Mouse (Mus musculus) heart, adult 11 months (tissue): ENCODE measurements around the gene Dnah14.

Source experiments
- DNase-seq: peaks from one replicate; pipeline ENCODE4 v3.0.0; 2022

Gene Dnah14

DNA sequence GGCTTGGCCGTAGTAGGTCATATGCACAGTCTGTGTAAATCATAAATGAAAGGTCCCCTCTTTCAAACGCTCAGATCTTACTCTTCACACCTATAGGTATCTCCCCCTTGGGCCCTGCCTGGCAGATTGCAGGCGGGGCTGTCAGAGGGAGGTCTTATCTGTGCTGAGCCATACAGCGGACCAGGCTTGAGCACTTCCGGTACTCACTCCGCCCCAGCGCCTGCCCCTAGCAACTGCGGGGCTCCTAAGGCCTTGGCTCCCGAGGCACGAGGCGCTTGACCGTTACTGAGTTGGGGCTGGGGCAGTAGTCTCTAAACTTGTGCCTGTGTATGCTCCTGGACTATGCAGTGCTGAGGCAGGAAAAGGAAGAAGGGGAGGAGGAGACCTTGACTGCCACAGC, at the start of gene Dnah14:
Dnah14 (plus strand) TSS at position 238 of the 400 bp plus-strand sequence.
- peak; percentile 51 for DNase-seq

DNA sequence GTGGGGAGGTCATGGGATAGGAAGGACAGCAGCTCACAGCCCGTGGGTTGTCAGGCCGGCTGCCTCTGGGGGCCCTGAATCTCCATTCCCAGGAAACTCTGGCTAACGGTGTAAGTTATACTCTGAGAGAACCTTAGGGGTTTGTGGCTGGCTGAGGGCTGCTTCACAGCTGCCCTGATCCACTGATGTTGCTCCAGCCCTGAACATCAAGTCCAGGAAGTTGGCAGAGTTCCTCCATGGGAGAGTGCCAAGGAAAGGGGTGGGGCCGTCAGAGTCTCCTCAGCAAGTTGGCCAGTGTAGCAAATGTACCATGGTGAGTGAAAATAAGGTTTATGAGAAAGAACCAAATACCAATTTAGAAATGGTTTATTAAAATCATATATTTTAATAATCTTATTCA, 47.0 kb upstream of the Dnah14 start:
- peak; percentile 98 for DNase-seq

DNA sequence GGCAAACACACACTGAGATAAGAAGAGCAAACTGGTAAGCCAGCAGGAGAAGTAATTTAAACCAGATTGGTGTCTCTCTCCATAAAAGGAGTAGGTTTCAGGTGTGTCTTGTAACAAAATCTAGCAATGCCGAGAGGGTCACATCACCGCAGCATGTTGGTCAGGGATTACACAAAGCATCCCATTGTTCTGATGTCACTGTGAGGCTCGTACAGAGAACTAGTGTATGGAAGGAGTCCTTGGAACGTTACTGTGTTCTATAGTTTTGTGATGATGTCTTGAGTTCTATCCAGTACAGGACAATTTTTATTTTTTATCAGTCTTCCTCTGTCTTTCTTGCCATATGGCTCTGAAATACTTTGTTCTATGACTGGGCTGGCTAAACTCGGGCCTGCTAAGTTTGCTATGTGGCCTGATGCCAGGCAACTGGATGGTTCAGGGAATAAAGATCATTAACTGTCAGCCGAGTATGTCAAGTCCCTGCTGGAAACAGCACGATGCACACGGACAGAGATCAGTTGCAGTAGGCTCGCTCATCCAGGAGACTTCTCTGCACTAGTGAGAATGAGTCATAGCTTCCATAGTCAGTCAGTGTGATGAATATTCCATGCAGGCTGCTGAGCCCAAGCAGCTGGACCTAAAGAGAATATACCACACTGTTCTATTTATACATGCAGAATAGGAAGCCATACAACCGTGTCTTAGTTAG, 41.0 kb upstream of the Dnah14 start:
- no peak for DNase-seq

DNA sequence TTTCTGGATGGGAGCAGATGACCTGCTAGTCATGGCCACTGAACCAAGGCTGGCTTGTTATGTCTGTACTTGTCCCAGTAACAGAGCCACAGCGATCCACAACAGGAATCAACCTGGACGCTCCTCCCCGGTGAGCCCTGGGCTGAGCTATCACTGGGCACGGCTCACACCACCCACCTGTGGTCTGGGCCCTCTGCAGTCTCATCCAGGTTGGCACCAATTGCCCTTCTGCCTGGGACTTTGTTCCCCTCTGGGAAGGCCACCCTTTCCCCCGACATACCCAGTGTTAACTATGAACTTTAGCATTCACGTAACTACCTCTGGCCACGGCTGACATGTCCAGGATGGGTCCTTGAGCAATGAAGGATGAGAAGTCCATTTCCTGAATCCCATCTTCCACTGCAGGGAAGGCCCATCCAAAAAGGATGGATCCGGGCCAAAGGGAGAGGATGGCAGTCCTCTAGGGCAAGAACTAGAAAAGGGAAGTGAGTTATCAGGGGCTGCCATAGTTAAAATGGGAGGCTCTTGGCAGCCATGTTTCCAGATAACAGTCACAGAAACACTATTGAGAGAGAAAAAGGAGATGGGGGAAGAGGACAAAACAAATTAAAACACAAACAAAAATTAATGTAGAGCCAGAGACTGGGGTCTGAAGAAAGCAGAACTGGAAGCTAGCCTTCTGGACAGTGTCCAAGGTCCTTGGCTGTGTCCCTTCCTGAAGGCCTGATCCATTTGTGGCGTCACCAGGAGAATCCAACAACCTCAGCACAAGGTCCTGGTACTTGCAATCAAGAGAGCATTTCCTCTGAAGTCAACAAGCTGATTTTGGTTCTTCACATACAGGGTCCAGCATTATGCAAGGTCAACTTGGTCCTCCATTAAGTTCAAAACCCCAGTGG, 38.5 kb upstream of the Dnah14 start:
- DNase-seq: no peak

DNA sequence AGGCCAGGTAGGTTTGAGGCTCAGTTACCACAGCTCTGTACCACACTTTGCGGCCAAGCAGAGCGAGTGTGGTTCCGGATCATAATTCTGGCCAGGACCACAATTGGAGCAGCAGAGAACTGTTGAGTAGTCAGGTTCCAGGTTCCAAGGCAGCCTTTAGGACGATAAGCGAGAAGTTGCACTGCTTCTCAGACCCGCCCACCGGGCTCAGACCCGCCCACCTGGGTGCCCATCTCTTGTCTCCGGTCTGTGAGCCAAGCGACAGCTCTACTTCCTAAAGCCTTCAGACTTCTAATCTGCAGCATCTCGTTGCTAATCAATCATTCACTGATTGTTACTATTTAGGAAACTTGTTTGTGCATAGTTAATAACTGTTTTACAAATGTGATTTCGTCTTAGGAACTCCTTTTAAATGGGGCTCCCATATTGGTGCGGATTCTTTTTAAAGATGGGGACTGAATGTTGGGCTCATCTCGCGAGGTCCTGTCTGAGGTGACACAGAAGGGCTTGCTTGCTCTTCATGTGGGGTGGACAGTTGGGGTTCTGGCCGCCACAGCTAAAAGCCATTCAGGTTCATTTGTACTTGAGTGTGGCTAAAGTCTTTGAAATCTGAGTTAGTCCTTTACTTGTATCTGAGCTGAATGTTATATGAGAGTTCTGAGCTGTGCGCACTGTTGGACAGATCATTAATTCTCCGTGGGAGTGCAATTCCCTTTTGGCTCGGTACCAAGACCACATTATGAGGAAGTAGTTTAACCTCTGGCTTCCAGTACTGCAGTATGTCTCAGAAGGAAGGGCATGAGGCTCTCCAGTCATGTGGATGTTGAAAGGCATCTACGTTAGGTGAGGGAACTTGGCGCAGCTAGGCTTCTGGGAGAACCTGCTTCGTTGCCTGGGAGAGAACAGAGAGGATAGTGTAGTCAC, 36.3 kb upstream of the Dnah14 start:
- no peak for DNase-seq

DNA sequence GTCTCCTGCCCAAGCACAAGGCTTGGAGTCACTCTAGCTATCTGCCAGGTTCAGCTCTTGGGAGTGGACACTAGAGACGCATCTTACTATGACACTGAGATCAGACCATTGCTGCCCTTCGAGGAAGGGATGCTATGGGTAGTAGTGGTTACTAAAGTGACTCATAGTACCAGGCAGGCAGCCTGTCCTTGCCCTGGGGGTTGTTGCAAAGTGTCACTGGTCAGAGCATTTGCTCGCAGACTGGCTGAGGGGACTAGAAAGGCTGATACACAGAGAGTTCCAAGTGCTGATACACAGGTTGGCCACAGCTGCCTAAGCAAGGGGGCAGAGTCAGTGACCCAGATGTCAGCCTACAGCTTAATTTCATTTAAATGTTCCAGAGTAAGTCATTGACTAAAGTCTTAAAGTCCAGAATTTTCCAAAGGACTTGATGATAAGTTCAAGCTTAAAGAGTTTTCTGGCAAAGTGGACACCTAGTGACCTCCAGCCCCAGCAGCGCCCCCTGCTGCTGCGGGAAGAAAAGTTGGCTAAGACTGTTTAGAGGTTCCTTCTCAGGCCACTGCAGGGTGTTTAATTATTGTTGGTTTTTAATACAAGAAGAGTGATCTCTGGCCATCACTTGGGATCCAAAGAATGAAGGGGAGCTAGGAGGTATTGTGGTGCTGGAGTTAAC, 32.5 kb upstream of the Dnah14 start:
- no peak for DNase-seq

DNA sequence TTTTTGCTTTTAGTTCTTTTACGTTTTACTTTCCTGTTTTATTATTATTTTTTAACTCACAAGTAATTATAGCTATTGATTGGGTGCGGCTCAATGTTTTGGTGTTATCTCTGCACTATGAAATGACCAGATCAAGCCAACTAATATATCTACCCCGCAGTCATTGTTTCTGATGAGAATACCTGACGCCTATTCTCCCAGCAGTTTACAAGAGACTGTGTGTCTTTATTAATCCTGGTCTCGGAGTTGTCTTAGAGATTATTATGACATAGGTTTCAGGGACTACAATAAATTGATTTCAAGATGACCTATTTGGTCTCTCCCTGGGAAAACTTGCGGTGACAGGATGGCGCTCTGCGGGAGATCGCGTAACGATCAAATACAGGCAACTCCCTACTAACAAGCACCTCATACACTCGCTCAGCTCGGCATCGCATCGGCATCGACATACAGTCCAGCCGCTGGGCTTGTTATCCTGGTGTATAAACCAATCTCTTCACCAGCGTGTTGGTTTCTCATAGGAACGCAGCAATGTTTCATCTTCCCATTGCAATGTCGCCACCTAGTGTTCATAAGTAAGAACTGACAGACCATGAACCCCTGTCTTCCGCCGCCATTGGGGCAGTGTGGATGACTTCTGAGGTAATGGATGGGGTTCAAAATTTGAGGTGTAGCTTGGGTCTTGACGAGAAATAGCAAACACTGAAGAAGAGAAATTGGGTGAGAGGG, 31.2 kb upstream of the Dnah14 start:
- no peak for DNase-seq

DNA sequence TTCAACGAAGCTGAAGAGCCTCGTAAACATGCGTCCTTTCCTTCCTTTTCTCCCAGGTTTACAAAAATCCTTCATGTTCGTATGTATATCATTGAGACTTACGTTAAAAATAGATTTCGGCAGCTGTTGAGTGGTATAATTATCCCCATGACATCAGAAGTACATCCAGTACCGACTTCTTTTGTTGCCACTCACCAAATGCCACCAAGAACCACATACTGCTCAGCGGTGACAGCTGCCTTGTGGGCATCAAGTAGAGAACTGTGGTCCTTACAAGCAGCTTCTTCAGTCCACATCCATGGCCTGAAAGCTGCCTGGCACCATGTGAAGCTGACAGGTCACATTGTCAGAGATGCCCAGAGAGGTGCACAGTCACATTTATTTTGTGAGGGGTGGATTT, 26.4 kb upstream of the Dnah14 start:
- peak; percentile 15 for DNase-seq

DNA sequence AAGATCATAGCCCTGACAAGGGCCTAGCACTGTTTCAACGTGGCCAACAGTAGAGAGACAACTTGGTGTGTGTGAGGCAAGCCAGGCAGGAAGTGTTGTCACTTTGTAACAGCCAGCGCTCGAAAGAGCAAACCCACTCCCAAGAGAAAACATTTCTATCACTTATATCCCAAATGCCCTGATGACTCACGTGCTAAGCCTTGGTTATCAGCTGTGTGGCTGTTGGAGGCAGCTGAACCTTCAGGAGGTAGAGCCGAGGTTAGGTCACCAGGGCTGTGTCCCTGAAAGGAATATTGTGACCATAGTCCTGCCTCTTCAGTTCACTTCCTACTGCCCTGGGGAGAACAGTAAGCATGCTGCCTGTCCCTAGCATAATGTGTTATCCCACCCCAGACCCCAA, 25.5 kb upstream of the Dnah14 start:
- DNase-seq: peak; percentile 36

DNA sequence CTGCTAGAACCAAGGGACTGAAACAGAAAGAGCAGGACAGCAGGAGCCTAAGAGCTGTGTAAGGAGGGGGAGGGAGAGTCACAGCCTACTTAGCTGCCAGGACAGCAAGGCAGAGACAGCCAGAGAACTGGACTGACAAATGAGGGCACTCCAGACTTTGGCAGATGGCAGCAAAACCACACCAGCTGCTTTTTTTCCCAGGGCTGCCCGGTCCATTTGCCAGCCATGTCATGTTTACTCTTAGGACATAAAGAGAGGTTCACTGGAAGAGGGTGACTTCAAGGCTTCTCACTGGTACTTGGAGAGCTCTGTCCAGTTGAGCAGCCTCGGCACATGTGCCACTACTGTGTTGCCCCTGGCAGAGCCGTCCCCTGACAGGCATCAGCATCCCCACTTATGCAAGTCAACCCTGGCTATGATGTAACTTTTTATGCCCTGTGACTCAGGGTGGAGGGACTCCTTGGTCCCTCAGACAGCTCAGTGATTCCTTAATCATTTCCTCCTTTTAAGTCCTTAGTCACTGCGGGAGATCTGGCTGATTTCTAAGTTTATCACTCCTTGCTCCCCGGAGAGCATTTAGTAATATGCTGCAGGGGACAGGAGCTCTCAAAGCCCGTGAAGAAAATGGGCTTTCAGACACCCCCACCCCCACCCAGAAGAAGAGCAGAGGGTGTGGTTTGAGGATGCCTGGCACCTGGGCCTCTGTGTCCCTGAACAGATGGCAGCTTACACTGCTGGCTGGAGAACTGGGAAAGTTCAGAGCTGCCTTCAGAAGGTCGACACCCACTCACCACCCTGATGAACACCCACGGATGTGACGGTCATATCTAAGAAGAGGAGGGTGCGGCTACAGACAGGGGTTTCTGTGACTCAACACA, 23.6 kb upstream of the Dnah14 start:
- peak; percentile 86 for DNase-seq

DNA sequence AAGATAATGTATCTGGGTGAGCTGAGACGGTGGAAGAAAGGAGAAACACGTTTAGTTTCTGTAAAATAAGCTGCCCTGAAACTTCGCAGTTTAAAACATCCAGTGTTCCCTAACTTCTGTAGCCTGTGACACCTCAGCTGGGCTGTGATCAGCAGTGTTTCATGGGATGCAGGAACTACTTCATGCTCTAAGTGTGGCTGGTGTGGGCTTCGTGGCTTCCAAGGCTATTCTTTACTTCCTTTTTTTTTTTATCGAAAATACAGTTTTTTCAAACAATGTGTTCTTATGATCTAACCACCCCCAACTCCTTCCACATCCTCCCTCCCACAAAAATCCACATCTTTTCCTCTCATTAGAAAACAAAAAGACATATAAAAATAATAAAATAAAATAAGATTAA, 20.9 kb upstream of the Dnah14 start:
- peak; percentile 74 for DNase-seq

DNA sequence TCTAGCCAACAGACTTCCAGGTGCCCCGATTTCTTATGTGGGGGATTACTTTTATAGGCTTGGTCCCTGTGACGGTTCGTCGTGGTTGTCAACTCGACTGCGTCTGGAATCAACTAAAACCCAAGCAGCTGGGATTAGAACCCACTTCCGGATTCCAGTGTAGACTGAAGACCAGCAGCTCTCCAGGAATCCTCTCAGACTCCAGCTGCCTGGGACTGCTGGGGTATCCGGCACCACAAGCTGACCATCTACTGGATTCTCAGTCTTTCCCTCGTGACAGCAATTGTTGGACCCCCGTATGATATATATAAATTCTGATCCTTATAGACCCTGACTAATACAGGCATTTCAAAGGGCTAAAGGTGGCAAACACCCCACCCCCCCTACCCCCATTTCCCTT, 16.7 kb upstream of the Dnah14 start:
- DNase-seq: peak; percentile 74

DNA sequence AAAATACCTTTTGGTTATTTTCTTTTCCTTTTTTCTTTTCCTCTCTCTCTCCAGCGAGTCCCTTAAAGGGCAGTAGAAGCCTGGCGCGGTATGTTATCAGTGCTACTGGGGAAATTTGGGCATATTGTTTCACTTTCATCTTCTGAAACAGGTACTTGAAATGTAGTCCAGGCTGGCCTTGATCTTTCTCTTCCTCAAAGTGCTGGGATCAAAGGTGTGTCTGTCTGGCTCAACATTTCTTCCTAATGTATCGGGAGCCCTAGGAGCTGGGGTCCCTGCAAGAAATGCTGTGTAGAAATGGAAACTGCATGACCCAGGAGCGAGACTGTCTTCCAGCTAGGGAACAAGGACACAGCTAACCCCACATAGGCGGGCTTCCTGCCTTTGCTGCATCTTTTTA, 16.0 kb upstream of the Dnah14 start:
- DNase-seq: peak; percentile 31

DNA sequence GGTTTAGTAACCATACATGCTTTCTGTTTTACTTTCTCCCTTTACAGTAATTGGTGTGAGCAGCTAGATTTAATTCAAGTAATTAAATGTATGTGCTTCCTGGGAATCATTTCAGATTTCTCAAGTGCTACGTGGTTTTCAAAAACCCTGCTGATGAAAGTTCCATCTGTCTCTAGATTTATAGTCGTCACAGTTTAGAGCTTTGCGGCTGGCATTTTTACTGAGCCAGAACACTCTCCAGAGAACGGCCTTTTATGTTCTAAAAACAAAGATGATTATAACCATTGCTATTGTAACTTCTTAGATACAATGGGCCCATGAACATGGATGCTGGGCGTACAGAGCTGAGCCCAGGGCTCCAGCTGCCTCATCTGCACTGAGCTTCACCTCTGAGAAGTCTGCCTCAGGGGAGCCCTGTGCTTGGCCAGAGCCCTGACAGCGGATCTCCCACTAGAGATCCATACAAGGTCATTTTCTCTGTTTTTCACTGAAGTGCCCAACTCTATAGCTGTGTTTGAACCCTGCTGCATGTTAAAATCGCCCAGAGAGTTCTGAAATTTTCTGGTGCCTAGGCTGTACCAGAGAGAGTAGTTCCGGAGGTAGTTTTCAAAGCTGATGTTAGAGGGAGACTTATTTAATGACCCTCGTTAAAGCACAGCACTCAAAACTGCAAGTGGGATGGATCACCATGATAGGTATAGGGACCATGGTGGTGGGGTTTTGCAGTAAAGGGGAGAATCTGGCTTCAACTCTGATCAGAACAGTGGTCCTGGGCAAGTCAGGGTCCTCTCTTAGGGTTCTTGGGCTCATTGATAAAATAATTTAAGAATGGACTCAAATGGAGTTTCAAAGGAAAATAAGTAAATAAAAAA, 15.2 kb upstream of the Dnah14 start:
- peak; percentile 61 for DNase-seq

DNA sequence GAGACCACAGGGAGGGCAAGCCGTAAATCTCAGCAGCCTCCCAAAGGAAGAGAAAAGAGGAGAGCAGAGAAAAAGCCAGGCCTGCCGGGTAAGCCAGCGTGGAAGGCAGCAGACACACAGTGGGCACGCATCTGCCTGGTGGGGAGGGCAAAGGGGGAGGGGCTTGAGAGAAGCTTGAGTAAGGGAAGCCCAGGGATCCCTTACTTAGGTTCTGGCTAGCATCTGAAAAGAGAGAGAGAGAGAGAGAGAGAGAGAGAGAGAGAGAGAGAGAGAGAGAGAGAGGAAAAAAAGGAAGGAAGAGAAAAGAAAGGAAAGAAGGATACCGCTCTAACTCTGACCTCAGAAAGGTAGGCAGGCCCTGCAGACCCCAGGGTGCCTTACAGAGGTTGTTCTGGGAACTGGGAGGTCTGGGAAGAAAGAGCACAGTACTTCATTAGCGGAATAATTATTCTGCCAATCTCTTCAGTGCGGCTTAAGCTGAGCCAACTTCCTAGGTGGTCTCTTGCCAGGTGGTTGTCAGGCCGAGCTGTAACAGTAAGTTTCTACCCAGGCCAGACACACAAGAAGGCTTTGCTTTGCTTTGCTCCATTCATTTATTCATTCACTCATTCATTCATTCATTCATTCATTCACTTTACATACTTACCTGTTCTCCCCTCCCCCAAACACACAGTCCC, 14.5 kb upstream of the Dnah14 start:
- DNase-seq: peak; percentile 68

DNA sequence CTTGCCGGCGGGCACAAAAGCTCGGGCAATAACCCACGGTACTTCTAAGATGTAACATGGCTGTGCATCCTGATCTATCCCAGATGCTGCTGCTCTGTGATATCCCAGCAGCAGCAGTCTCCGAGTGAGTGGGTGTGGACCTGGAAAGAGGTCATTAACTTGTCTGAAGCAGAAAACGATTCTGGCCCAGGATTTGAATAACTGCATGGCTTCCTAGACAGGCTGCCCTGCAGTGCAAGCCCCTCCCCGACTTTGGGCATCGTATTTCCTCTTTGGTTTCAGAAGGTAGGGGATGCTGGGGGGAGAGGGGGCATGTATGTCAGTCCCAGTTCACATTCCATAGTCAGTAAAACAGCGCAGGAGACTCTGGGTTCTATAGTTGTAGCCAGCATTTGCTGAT, 6.9 kb upstream of the Dnah14 start:
- peak; percentile 68 for DNase-seq

DNA sequence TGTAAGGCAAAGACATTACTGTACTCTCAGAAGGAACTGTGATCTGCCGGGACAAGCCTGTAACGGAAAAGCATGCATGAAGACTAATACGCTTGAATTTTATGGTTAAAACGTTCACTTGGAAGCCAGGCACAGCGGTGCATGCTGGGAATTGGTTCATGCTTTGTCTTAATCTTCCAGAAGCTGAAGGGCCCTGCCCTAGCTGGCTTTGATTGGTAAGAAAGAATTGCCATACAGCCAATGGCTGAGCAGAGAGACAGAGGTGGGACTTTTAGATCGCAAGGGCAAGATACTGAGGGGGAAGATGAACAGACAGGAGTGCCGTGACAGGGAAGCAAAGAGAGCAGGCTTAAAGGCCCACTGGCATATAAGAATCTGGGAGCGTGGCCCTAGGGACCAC, 6.8 kb downstream of the Dnah14 start:
- peak; percentile 43 for DNase-seq

DNA sequence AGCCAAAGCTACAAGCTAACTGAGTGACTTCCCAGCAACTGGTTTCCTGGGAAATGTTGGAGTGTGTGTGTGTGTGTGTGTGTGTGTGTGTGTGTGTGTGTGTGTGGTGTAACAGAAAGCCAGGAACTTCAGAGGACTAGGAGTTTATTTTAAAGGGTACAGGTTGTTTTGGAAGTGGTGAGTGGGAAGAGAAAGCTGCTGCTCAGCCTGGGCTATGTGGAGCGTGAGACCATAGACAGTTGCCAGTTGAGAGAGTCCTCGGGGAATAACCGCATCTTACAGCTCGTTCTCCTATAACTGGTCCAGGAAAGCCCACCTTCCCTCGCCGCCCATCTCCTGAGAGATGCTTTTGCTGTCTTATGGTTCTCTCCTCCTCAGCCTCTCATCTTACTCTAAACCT, 12.8 kb downstream of the Dnah14 start:
- DNase-seq: peak; percentile 25

DNA sequence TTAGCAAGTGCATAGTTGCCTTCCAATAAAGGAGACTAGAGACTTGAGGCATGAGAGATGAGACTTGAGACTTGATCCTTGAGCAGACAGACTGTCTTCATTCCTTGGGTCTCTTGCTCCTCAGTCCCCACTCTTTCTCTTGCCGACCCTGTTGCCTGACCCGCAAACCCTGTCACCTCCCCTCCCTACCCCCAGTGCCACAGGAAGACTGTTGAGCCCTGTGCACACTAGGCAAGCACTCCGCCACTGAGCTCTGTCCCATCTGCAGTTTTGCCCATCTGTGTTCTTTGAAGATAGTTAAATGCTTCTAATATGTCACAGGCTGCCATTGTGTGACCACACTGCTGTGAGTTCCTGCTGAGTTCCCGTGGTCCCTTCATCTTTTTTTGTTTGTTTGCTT, 23.0 kb downstream of the Dnah14 start:
- DNase-seq: peak; percentile 81
